Mouse (Mus musculus) frontal cortex, postnatal 14 days (tissue): Measurements from ENCODE around the gene Gm33815.
"Not testable (repeated sequence)": the region's sequence is repeated elsewhere in the genome, so short reads cannot be mapped to it uniquely, and the experiment has no call there.

ENCODE experiments used
- DNase-seq, 2 experiments: peaks; one replicate each; pipeline ENCODE4 v3.0.0; 2022; ENCODE audit warnings: low spot score in 2 of 2

Gene Gm33815

DNA sequence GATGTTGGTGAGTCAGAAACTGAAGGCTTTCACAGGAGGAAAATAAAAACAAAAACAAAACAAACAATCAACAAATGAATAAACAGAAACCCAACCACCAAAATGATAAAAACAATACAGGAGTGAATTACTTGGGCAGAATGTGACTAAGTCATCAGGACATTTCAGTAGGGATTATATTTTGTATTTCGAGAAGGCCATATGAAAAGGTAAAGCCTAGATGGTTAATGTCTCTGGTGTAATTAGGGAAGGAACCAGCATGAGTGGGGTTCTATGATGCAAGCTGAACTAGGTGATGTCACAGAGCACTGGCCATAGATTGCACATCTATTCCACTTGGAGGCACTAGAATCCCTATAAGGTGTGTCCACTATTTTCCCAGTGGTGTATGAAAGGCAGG is at the start of gene Gm33815:
Gm33815 (plus strand) TSS at position 301 of the 400 bp plus-strand sequence.
- DNase-seq, result not testable (repeated sequence)
